Mouse (Mus musculus): ENCODE results near the gene Cenpv.

The Cenpv gene

GRCm38 (mm10) chr11:62539089-62539890 lies at the start of gene Cenpv:
TSS of gene Cenpv (minus strand) at chr11:62539261.
- DNase-seq (ENCODE audit: low spot score in 2 of 2) = peak; percentile 52 to 83

DNA sequence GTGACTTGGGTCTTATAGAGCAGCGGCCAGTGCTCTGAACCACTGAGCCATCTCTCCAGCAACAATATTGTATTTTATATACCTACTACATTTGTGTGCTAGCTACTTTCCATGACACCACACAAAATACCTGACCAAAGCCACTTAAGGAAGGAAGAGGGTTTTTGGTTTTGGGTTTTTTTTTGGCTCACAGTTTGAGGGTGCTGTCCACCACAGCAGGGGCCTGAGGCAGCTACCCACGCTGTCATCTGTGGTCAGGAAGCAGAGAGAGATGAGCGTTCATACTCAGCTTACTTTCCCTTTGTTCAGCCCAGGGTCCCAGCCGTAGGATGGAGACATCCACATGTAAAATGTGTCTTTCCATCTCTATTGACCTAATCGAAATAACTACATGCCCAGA lies 48.0 kb upstream of the Cenpv start:
- no peak for DNase-seq (ENCODE audit: low spot score in 2 of 2)

DNA sequence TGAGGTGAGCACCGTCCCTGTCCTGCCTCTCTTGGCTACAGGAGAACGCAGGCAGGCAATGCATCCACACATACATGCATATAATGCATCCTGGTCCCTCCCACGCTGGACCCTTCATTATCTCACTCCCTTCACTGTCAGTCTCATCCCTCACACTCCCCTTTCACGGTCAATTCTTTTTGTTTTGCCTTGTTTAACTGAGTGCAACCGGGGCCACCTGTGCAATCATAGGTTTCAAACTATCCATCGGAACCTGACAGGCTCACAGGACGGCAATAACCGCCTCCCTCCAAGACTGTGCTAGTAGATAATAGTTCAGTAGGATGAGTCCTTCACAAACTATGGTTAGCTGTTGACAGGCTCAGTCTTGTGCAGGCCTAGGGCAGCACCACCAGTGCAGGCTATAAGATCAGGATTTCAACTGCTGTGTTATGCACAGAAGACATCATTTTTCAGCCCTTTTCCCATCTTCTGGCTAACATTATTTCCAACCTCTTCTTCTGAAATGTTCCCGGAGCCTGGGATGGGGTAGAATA lies 45.7 kb upstream of the Cenpv start:
- no peak for DNase-seq (ENCODE audit: low spot score in 2 of 2)

GRCm38 (mm10) chr11:62583031-62583430 lies 44.0 kb upstream of the Cenpv start:
- DNase-seq (ENCODE audit: low spot score in 2 of 2) = no peak

GRCm38 (mm10) chr11:62576530-62577152 lies 37.6 kb upstream of the Cenpv start:
- no peak for DNase-seq (ENCODE audit: low spot score in 2 of 2)

- DNase-seq (ENCODE audit: low spot score in 2 of 2) = peak; percentile 17 to 45
Measured at GRCm38 (mm10) chr11:62575659-62576438, 36.8 kb upstream of the Cenpv start.

- peak; percentile 74 to 76 for DNase-seq (ENCODE audit: low spot score in 2 of 2)
Measured at GRCm38 (mm10) chr11:62575297-62575658, 36.2 kb upstream of the Cenpv start.

GRCm38 (mm10) chr11:62574703-62575085 lies 35.6 kb upstream of the Cenpv start:
- DNase-seq (ENCODE audit: low spot score in 2 of 2) = no peak

- DNase-seq (ENCODE audit: low spot score in 2 of 2) = no peak
Measured at GRCm38 (mm10) chr11:62573959-62574702, 35.1 kb upstream of the Cenpv start, which contains the start of gene Trpv2. TSS of gene Trpv2 (plus strand) at chr11:62574486.

DNA sequence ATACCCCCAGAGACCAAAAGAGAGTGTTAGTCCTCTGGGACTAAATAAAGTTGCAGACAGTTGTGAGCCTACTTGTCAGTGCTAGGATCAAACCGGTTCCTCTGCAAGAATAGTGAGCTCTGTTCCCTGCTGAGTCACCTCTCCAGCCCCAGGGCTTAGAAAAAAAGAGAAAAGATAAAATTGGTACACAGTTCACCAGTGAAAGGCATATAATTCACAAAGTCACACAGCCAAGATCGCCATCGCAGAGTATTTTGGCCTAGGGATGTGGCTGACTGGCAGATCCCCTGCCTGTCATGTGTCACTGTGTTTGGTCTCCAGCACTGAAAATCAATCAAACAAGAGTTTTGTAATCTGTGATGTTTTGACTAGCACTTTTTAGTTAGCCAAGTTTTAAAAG lies 29.2 kb upstream of the Cenpv start:
- DNase-seq (ENCODE audit: low spot score in 2 of 2) = peak in 1 of 2 experiments; percentile 29

- DNase-seq (ENCODE audit: low spot score in 2 of 2) = peak in 1 of 2 experiments; percentile 24
Measured at GRCm38 (mm10) chr11:62566211-62566610, 27.1 kb upstream of the Cenpv start.

DNA sequence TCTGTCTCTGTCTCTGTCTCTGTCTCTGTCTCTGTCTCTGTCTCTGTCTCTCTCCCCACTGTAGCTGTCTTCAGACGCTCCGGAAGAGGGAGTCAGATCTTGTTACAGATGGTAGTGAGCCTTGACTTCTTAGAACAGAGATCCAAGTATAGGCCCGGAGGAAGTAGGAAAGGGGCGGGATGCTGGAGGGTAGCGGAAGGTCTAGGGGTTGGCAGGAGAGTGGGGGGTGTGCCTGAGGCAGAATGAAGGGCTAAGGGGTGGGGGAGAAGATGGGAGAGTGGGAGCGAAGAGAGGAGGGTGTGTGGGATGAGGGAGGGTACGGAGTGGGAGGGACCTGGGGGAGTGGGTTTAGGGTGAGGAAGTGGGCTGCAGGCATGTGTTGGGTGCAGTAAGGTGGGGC lies 26.7 kb upstream of the Cenpv start:
- no peak for DNase-seq (ENCODE audit: low spot score in 2 of 2)

- no peak for DNase-seq (ENCODE audit: low spot score in 2 of 2)
Measured at GRCm38 (mm10) chr11:62563590-62563989, 24.5 kb upstream of the Cenpv start.

DNA sequence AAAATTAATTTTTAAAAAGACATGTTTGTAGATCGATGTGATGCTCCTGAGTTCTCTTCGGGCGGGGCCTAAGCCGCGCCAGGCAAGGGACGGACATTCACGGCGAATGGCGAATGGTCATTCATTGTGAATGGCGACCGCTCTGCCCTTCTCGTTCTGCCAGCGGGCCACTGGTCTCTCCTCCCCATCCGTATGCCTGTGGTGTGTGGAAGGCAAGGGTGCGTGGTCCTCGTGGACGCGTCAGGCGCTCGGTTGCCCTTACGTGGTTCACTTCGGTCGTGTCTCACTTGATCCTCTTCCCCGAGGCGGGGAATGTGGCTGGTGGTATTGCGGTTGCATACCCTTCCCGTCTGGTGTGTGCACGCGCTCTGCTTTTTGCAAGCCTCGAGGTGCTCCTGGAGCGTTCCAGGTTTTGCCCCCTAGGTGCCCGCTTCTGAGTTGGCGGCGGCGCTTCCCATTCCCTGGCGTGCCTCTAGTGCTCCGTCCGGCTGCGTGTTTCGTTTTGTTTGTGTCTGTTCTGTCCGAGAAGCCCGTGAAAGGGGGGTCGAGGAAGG lies 21.5 kb upstream of the Cenpv start:
- no peak for DNase-seq (ENCODE audit: low spot score in 2 of 2)

GRCm38 (mm10) chr11:62558961-62559646 lies 20.0 kb upstream of the Cenpv start:
- peak; percentile 53 to 59 for DNase-seq (ENCODE audit: low spot score in 2 of 2)

DNA sequence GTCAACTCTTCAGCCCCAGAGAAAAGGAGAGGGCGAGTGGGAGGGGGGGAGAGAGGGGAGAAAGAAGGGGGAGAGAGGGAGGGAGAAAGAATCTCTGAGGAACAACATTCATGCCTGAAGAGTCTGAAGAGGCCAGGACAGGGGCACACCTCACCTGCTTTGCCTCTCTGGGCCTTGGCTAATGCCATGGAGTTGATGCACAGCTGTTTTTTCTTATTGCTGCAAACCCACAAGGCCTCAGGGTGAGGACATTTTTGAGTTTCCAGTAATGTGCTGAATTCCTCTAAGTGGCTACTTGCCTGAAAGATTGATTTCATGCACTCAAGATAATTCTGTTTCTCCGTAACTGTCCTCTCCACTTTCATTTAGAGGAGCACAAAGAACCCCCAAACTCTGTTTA lies 19.1 kb upstream of the Cenpv start:
- DNase-seq (ENCODE audit: low spot score in 2 of 2) = no peak

GRCm38 (mm10) chr11:62557205-62557604 lies 18.1 kb upstream of the Cenpv start:
- DNase-seq (ENCODE audit: low spot score in 2 of 2) = no peak

- no peak for DNase-seq (ENCODE audit: low spot score in 2 of 2)
Measured at GRCm38 (mm10) chr11:62555896-62556412, 16.9 kb upstream of the Cenpv start.

DNA sequence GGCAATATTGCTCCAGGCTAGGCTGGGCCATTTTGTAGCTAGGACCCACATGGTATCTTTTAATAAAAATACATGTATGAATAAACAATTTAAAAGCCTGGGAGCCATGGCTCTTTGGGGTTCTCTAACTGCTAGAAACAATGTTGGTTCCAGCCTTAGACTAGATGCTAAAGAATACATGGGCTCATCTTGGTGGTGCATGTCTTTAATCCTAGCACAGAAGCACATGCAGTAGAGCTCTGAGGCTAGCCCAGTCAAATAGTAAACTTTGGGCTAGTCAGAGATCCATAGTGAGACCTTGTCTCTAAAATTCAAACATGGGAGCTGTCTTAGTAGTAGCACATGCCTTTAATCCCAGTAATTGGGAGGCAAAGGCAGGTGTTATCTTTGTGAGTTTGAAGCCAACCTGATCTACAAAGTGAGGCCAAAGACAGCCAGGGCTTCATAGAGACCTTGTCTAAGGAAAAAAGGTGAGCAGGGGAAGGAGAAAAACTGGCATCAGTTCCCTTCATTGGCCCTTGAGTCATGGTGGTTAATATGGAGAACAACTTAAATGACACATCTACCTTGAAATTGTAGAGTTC lies 16.0 kb upstream of the Cenpv start:
- no peak for DNase-seq (ENCODE audit: low spot score in 2 of 2)
